ENCODE assay signal across 8 mouse cellular contexts in the genomic region with DNA sequence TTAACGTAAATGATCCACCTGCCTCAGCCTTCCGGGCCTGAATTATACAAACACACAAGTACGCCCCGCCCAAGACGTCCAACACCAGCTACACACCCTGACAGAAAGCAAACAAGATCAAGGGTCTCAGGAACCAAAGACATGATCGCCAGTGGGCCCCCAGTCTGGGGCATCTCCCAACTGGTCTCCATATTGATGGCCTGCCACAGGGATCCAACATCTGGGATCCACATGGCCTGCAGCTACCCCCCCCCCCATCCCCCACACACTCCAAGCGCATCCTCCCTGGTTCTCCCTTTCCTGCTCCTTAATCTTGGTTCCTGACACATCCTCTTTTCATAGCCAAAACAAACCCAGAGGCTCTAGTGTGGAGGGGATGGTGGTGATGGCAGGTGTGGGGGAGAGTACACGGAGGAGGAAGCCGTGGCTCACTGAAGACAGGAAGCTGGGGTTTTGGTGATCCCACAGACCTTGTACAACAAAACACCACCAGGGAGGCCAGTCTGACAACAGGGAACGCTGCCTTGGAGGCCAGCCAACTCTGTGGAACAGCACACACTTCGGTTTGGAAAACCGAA. TPM values are rescaled to one million over a fixed set of nuclear protein-coding genes. Genes with fewer than 3 reads are reported as not detected.
DNase-seq lines count a peak whose midpoint lies in the region; ATAC-seq and TF ChIP-seq lines count a peak whose summit lies in the region.
"Had no signal": no experiment of that assay in that cellular context is flagged by ENCODE, and none has a peak within 500 bp of the region (broad histone marks: within the 10 kb centered on the region; RNA-seq: fewer than 3 reads in every experiment).

No protein-coding gene starts in this region.

- no peaks in the 10 kb centered on the region for H3K27me3 ChIP-seq in C2C12 (ENCODE audit: control insufficient read depth, insufficient read depth, insufficient read length)
- no peaks in the 10 kb centered on the region for H3K27me3 ChIP-seq in forebrain, embryonic 16.5 days (replicated peaks; ENCODE audit: control insufficient read depth, insufficient read depth, low read length)
- no peaks in the 10 kb centered on the region for H3K27me3 ChIP-seq in hindbrain, embryonic 14.5 days (ENCODE audit: control insufficient read depth, insufficient read depth, low read length)
- H3K27me3 ChIP-seq in liver, adult 2 months (ENCODE audit: control insufficient read depth, insufficient read depth, low read length) = no peaks in the 10 kb centered on the region
- H3K27me3 ChIP-seq in neural tube, embryonic 14.5 days (ENCODE audit: control insufficient read depth, insufficient read depth, low read length) = no peaks in the 10 kb centered on the region

- peak; percentile 69 for DNase-seq in MN1 (ENCODE audit: low spot score)
- no peak for DNase-seq in hindbrain, embryonic 14.5 days (ENCODE audit: low spot score)
- peak; percentile 32 for DNase-seq in liver, adult 2 months (ENCODE audit: extremely low read depth, low read depth, low spot score)
- no peak for DNase-seq in frontal cortex, postnatal 25 days (ENCODE audit: low spot score in 2 of 2)

- no peak overlapping the region for H3K9ac ChIP-seq in forebrain, embryonic 16.5 days (replicated peaks; ENCODE audit: low read depth, low read length)
- no peak overlapping the region for H3K9ac ChIP-seq in hindbrain, embryonic 14.5 days
- H3K9ac ChIP-seq in liver, adult 2 months (ENCODE audit: low read depth, low read length) = no peak overlapping the region
- H3K9ac ChIP-seq in neural tube, embryonic 14.5 days (replicated peaks; ENCODE audit: low read depth, low read length) = no peak overlapping the region

- H3K4me1 ChIP-seq in forebrain, embryonic 16.5 days (replicated peaks; ENCODE audit: control insufficient read depth, insufficient read depth, low read length) = peaks cover 25% of the 10 kb centered on the region
- peaks cover 29% of the 10 kb centered on the region for H3K4me1 ChIP-seq in hindbrain, embryonic 14.5 days (replicated peaks; ENCODE audit: control insufficient read depth, insufficient read depth, low read length)
- H3K4me1 ChIP-seq in liver, adult 2 months (ENCODE audit: control insufficient read depth, insufficient read depth, low read length) = peaks cover 24% of the 10 kb centered on the region
- H3K4me1 ChIP-seq in neural tube, embryonic 14.5 days (ENCODE audit: control insufficient read depth, insufficient read depth, low read length) = peaks cover 29% of the 10 kb centered on the region

- no peak overlapping the region for H3K4me3 ChIP-seq in C2C12 (ENCODE audit: insufficient read depth, poor library complexity, severe bottlenecking)
- H3K4me3 ChIP-seq in forebrain, embryonic 16.5 days (replicated peaks; ENCODE audit: low read length) = no peak overlapping the region
- no peak overlapping the region for H3K4me3 ChIP-seq in hindbrain, embryonic 14.5 days (replicated peaks; ENCODE audit: low read length)
- H3K4me3 ChIP-seq in liver, adult 2 months (ENCODE audit: insufficient read depth, low read depth, low read length) = no peak overlapping the region
- no peak overlapping the region for H3K4me3 ChIP-seq in neural tube, embryonic 14.5 days (ENCODE audit: low read depth, low read length)

- no peak overlapping the region for H3K27ac ChIP-seq in forebrain, embryonic 16.5 days (ENCODE audit: low read length)
- H3K27ac ChIP-seq in hindbrain, embryonic 14.5 days = peak overlapping the region; percentile 71
- no peak overlapping the region for H3K27ac ChIP-seq in liver, adult 2 months (replicated peaks; ENCODE audit: insufficient read depth, low read depth, low read length)
- H3K27ac ChIP-seq in neural tube, embryonic 14.5 days (ENCODE audit: low read depth, low read length) = peak overlapping the region; percentile 52

- no peak for TF ChIP-seq CTCF in C2C12 (IDR thresholded peaks at IDR 0.05; ENCODE audit: control insufficient read depth, insufficient read depth, insufficient read length)
- TF ChIP-seq CTCF in liver, adult 2 months (IDR thresholded peaks at IDR 0.05; ENCODE audit: low read depth, low read length) = no peak

- H3K36me3 ChIP-seq in C2C12 (ENCODE audit: control insufficient read depth, insufficient read depth) = peaks cover 28% of the 10 kb centered on the region
- H3K36me3 ChIP-seq in forebrain, embryonic 16.5 days (ENCODE audit: control insufficient read depth, insufficient read depth) = 0 out of 2 replicates have a peak, but pooled peaks cover 4% of the 10 kb centered on the region
- peaks cover 6% of the 10 kb centered on the region; the same call in 1 of the 2 replicates for H3K36me3 ChIP-seq in hindbrain, embryonic 14.5 days (replicated peaks; ENCODE audit: control insufficient read depth, insufficient read depth)
- peaks cover 11% of the 10 kb centered on the region for H3K36me3 ChIP-seq in liver, adult 2 months (ENCODE audit: control insufficient read depth, insufficient read depth, low read length)
- H3K36me3 ChIP-seq in neural tube, embryonic 14.5 days (ENCODE audit: control insufficient read depth, insufficient read depth, low read length) = peaks cover 2% of the 10 kb centered on the region; the same call in 1 of the 2 replicates

- ATAC-seq in forebrain, embryonic 16.5 days = peak; percentile 21; the same call in 1 of the 2 replicates
- ATAC-seq in hindbrain, embryonic 14.5 days (ENCODE audit: low FRiP score) = no peak; the same call in 1 of the 2 replicates
- ATAC-seq in neural tube, embryonic 14.5 days (ENCODE audit: low read depth) = no peak

- TF ChIP-seq POLR2A in liver, adult 2 months (IDR thresholded peaks at IDR 0.05; ENCODE audit: extremely low read depth, insufficient read depth, low read length) = no peak

- no peaks in the 10 kb centered on the region for H3K9me3 ChIP-seq in forebrain, embryonic 16.5 days (ENCODE audit: control insufficient read depth, low read length)
- H3K9me3 ChIP-seq in hindbrain, embryonic 14.5 days (ENCODE audit: control insufficient read depth, low read length) = no peaks in the 10 kb centered on the region
- no peaks in the 10 kb centered on the region for H3K9me3 ChIP-seq in neural tube, embryonic 14.5 days (ENCODE audit: control insufficient read depth, low read length)

- H3ac ChIP-seq in C2C12 (ENCODE audit: control insufficient read depth, insufficient read length, low read depth) = no peak overlapping the region

- peaks cover 42% of the 10 kb centered on the region for H3K79me3 ChIP-seq in C2C12 (ENCODE audit: low read depth)

- H3K79me2 ChIP-seq in C2C12 (ENCODE audit: control insufficient read depth, insufficient read depth) = peaks cover 79% of the 10 kb centered on the region
- peaks cover 37% of the 10 kb centered on the region for H3K79me2 ChIP-seq in liver, adult 2 months (ENCODE audit: control insufficient read depth, insufficient read depth, low read length)

- 60% methylated on average over 12 of the region's 12 CpGs for WGBS in forebrain, embryonic 16.5 days
- 50% methylated on average over 12 of the region's 12 CpGs for WGBS in hindbrain, embryonic 14.5 days
- 49% methylated on average over 12 of the region's 12 CpGs for WGBS in liver, adult 2 months
- WGBS in neural tube, embryonic 14.5 days = 47% methylated on average over 12 of the region's 12 CpGs

- H3K4me2 ChIP-seq in forebrain, embryonic 16.5 days (ENCODE audit: low read length) = no peak overlapping the region
- H3K4me2 ChIP-seq in hindbrain, embryonic 14.5 days (replicated peaks) = no peak overlapping the region
- no peak overlapping the region for H3K4me2 ChIP-seq in neural tube, embryonic 14.5 days (ENCODE audit: low read depth, low read length)

TF ChIP-seq in C2C12, 6 proteins besides CTCF, POLR2A, EP300 and RAD21 (continues in another document):
- peak; percentile 89 for TF ChIP-seq MAX (IDR thresholded peaks at IDR 0.05)
- no peak for TF ChIP-seq USF1 (IDR thresholded peaks at IDR 0.05; ENCODE audit: low read depth)
- no peak for TF ChIP-seq CEBPB (IDR thresholded peaks at IDR 0.05; ENCODE audit: low read depth)

RNA-seq across cellular contexts. Expression of gene Tpcn1, which starts 9.9 kb away (rescaled TPM):
- polyA plus RNA-seq in C2C12 (2012; fragmentation: generic; extraction: Trizol) = 34.6 TPM
- 15.4 and 18.3 TPM in 2 replicates for polyA plus RNA-seq in forebrain, embryonic 16.5 days (2015; fragmentation: Nextera tagmentation; extraction: Ambion mirVana)
- 13.4 and 15.7 TPM in 2 replicates for polyA plus RNA-seq in hindbrain, embryonic 14.5 days (2014; fragmentation: Nextera tagmentation; extraction: Ambion mirVana)
- 7.6 and 11.5 TPM in 2 replicates for total RNA-seq in liver, adult 2 months (2014; rRNA removed)
- 51.9 and 78.1 TPM in 2 replicates for polyA plus RNA-seq in liver, adult 2 months (2012; rRNA removed)
- polyA plus RNA-seq in neural tube, embryonic 14.5 days (2014; fragmentation: Nextera tagmentation; extraction: Ambion mirVana) = 14.8 and 18.5 TPM in 2 replicates

RNA-seq across cellular contexts. Expression of gene Iqcd, which starts 10.2 kb away (rescaled TPM):
- 0.33 TPM for polyA plus RNA-seq in C2C12 (2012; fragmentation: generic; extraction: Trizol)
- 0.98 and 1.0 TPM in 2 replicates for polyA plus RNA-seq in forebrain, embryonic 16.5 days (2015; fragmentation: Nextera tagmentation; extraction: Ambion mirVana)
- polyA plus RNA-seq in hindbrain, embryonic 14.5 days (2014; fragmentation: Nextera tagmentation; extraction: Ambion mirVana) = 1.5 and 1.9 TPM in 2 replicates
- 0.09 TPM in 1 of 2 replicates, not detected in the other for total RNA-seq in liver, adult 2 months (2014; rRNA removed)
- 0.15 and 0.22 TPM in 2 replicates for polyA plus RNA-seq in liver, adult 2 months (2012; rRNA removed)
- 0.62 and 1.3 TPM in 2 replicates for polyA plus RNA-seq in neural tube, embryonic 14.5 days (2014; fragmentation: Nextera tagmentation; extraction: Ambion mirVana)
- total RNA-seq: gastrocnemius, adult 8-10 months had no signal

RNA-seq across cellular contexts. Expression of gene Rita1, which starts 33.8 kb away (rescaled TPM):
- 17.2 TPM for polyA plus RNA-seq in C2C12 (2012; fragmentation: generic; extraction: Trizol)
- polyA plus RNA-seq in forebrain, embryonic 16.5 days (2015; fragmentation: Nextera tagmentation; extraction: Ambion mirVana) = 21.2 and 26.9 TPM in 2 replicates
- polyA plus RNA-seq in hindbrain, embryonic 14.5 days (2014; fragmentation: Nextera tagmentation; extraction: Ambion mirVana) = 20.1 and 20.6 TPM in 2 replicates
- 4.4 and 5.9 TPM in 2 replicates for total RNA-seq in liver, adult 2 months (2014; rRNA removed)
- polyA plus RNA-seq in liver, adult 2 months (2012; rRNA removed) = 9.1 and 10.5 TPM in 2 replicates
- 21.6 and 26.5 TPM in 2 replicates for polyA plus RNA-seq in neural tube, embryonic 14.5 days (2014; fragmentation: Nextera tagmentation; extraction: Ambion mirVana)

RNA-seq across cellular contexts. Expression of gene Ddx54, which starts 33.9 kb away (rescaled TPM):
- 50.2 TPM for polyA plus RNA-seq in C2C12 (2012; fragmentation: generic; extraction: Trizol)
- 49.2 and 49.3 TPM in 2 replicates for polyA plus RNA-seq in forebrain, embryonic 16.5 days (2015; fragmentation: Nextera tagmentation; extraction: Ambion mirVana)
- polyA plus RNA-seq in hindbrain, embryonic 14.5 days (2014; fragmentation: Nextera tagmentation; extraction: Ambion mirVana) = 27.8 and 29.8 TPM in 2 replicates
- 15.2 and 19.8 TPM in 2 replicates for total RNA-seq in liver, adult 2 months (2014; rRNA removed)
- 24.2 and 24.6 TPM in 2 replicates for polyA plus RNA-seq in liver, adult 2 months (2012; rRNA removed)
- 23.2 and 27.7 TPM in 2 replicates for polyA plus RNA-seq in neural tube, embryonic 14.5 days (2014; fragmentation: Nextera tagmentation; extraction: Ambion mirVana)

RNA-seq across cellular contexts. Expression of gene Cfap73, which starts 55.4 kb away (rescaled TPM):
- not detected for polyA plus RNA-seq in C2C12 (2012; fragmentation: generic; extraction: Trizol)
- polyA plus RNA-seq in forebrain, embryonic 16.5 days (2015; fragmentation: Nextera tagmentation; extraction: Ambion mirVana) = 0.39 and 0.46 TPM in 2 replicates
- polyA plus RNA-seq in hindbrain, embryonic 14.5 days (2014; fragmentation: Nextera tagmentation; extraction: Ambion mirVana) = 0.53 and 1.1 TPM in 2 replicates
- total RNA-seq in liver, adult 2 months (2014; rRNA removed) = not detected in 2 replicates
- not detected in 2 replicates for polyA plus RNA-seq in liver, adult 2 months (2012; rRNA removed)
- polyA plus RNA-seq in neural tube, embryonic 14.5 days (2014; fragmentation: Nextera tagmentation; extraction: Ambion mirVana) = 0.46 TPM in 1 of 2 replicates, not detected in the other
- total RNA-seq: gastrocnemius, adult 8-10 months had no signal

Comparison
In these comparisons a context has a peak if more than half of its experiments do, and no peak if none do; other contexts are left out.
1. DNase-seq: peak in MN1 (single experiment) and liver, adult 2 months (single experiment); none in hindbrain, embryonic 14.5 days (single experiment) and frontal cortex, postnatal 25 days (0 of 2).
2. H3K27ac ChIP-seq: peak in hindbrain, embryonic 14.5 days (single experiment) and neural tube, embryonic 14.5 days (single experiment); none in forebrain, embryonic 16.5 days (single experiment) and liver, adult 2 months (single experiment).